Mouse (Mus musculus): Measurements from ENCODE around the gene Mast3. TPM values are rescaled to one million over a fixed set of nuclear protein-coding genes. Genes with fewer than 3 reads are reported as not detected.

Mast3 gene
- polyA plus RNA-seq, 1 experiment = 32.5 TPM

DNA sequence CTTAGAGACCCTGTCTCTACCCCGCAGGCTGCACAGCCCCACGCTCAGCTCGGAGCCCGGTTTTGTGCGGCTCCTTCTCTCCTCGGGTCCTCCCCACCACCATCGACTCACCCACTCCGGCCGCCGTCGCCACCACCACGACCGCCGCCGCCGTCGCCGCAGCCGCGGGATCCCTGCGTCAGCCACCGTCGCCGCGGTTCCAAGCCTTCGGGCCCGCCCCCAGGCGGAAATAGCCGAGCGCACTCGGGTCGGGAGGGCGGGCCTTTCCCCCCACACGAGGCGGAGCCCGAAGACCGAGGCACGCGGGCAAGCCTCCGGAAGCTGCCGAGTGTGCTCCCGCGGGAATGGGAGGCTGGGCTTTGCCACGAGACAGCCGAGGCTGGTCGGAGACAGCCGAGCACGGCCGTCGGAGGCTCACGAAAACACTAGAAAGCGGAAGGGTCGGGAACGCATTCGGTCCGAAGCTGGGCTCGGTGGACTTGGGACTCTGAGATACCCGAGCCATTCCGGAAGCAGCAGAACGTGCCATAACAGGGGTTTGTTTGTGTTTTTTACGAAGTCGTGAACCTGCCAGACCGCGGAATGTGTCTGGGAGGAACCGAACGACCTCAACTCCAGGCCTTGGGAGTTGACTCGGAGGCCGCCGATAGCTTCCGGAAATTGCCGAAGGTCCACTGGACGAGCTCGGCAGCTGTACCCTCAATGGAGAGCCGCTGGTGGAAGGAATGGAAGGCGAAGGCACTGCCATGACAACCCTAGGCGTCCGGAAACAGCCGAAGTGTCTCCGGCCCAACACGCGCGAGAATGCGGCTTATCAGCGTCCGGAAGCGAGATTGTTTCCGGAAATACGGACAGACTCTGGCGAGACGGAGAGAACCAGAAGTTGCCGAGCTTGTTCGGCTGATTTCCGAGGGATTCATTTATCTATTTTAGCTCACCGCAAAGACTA lies 28.1 kb downstream of the Mast3 start, which contains the start of gene Pik3r2:
Pik3r2 (minus strand) TSS at position 218 of the 949 bp plus-strand sequence.
- H3K4me3 ChIP-seq (ENCODE audit: insufficient read depth, poor library complexity, severe bottlenecking) = peak within 1 kb of the TSS; percentile 90
- peak within 1 kb of the TSS; percentile 64 for H3ac ChIP-seq (ENCODE audit: control insufficient read depth, insufficient read length, low read depth)
- peaks cover 26% of the 10 kb centered on the region for H3K36me3 ChIP-seq (ENCODE audit: control insufficient read depth, insufficient read depth)
- no peak for TF ChIP-seq CEBPB (IDR thresholded peaks at IDR 0.05; ENCODE audit: low read depth)
- TF ChIP-seq CTCF (IDR thresholded peaks at IDR 0.05; ENCODE audit: control insufficient read depth, insufficient read depth, insufficient read length) = no peak
- TF ChIP-seq MAX (IDR thresholded peaks at IDR 0.05) = peak; percentile 93
- peaks cover 49% of the 10 kb centered on the region for H3K79me2 ChIP-seq (ENCODE audit: control insufficient read depth, insufficient read depth)
- no peaks in the 10 kb centered on the region for H3K27me3 ChIP-seq (ENCODE audit: control insufficient read depth, insufficient read depth, insufficient read length)
- peaks cover 8% of the 10 kb centered on the region for H3K79me3 ChIP-seq (ENCODE audit: low read depth)

DNA sequence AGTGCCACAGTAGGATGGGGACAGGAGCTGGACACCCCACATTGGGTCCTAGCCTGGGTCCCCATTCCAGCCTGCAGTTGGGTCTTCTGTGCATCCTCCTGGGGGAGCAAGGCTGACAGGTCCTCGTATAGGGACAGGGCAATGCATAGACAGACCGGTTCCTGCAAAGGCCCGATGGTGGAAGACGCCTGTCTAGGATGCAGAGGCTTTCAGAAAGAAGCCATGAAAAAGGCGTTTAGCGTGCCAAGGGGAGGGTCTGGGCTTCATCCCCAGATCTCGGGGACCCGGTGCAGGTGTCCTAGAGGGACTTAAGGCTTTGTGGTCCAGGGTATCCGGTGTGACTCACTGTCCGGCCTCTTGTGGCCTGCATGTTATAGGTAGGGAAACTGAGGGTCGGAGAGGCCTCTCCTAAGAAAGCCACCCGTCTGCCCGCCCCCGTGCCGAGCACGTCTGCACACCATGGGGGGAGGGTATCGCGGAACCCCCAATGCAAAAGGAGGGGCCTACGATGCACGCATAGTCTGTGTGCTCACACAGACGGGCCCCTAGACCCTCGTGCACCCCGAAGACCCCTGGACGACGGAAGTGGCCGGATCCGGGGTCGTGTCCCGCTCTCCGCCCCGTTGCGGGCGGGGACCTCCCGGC lies 28.9 kb downstream of the Mast3 start:
- TF ChIP-seq USF1 (IDR thresholded peaks at IDR 0.05; ENCODE audit: low read depth) = no peak
- no peak for TF ChIP-seq MYOG (IDR thresholded peaks at IDR 0.05; ENCODE audit: control insufficient read depth, extremely low read depth, insufficient read length)

DNA sequence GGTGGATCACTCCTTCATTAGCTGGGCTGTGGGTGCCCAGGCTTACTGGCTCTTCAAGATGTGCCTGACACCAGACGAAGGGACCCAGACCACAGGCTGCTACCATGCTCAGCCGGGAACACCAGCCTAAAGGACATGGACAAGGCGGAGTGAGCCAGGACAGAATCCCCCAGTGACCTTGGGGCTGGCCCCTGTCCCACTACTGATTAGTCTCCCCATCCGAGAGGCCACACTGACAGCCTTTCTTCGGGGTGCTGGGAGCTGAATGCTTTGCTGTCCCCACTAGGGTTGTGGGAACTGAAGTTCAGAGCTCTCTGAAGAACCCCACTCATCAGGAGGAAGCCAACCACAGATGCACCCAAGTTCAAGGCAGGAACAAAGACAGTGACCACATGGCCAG lies 29.6 kb downstream of the Mast3 start:
- Histone ChIP-seq H3K27me3 (ENCODE audit: control insufficient read depth, insufficient read depth, insufficient read length) (no peaks in the 10 kb centered on the region), H3K79me3 (ENCODE audit: low read depth) (peaks cover 10% of the 10 kb centered on the region), H3K4me3 (ENCODE audit: insufficient read depth, poor library complexity, severe bottlenecking) (no peak overlapping the region), H3ac (ENCODE audit: control insufficient read depth, insufficient read length, low read depth) (no peak overlapping the region), H3K36me3 (ENCODE audit: control insufficient read depth, insufficient read depth) (peaks cover 33% of the 10 kb centered on the region), H3K79me2 (ENCODE audit: control insufficient read depth, insufficient read depth) (peaks cover 51% of the 10 kb centered on the region)
- no peak for TF ChIP-seq USF1 (IDR thresholded peaks at IDR 0.05; ENCODE audit: low read depth)
- TF ChIP-seq MAX (IDR thresholded peaks at IDR 0.05) = no peak
- TF ChIP-seq CTCF (IDR thresholded peaks at IDR 0.05; ENCODE audit: control insufficient read depth, insufficient read depth, insufficient read length) = no peak
- no peak for TF ChIP-seq FOSL1 (IDR thresholded peaks at IDR 0.05; ENCODE audit: insufficient read depth, low read length, poor library complexity, severe bottlenecking)
- TF ChIP-seq MYOG (IDR thresholded peaks at IDR 0.05; ENCODE audit: control insufficient read depth, extremely low read depth, insufficient read length) = no peak
- TF ChIP-seq MYOD1 (IDR thresholded peaks at IDR 0.05; ENCODE audit: control insufficient read depth, insufficient read length, low read depth) = no peak
- no peak for TF ChIP-seq CEBPB (IDR thresholded peaks at IDR 0.05; ENCODE audit: low read depth)

More for the DNA sequence above, 28.9 kb downstream of the Mast3 start:
- Histone ChIP-seq H3K27me3 (ENCODE audit: control insufficient read depth, insufficient read depth, insufficient read length) (no peaks in the 10 kb centered on the region), H3K36me3 (ENCODE audit: control insufficient read depth, insufficient read depth) (peaks cover 30% of the 10 kb centered on the region), H3K79me2 (ENCODE audit: control insufficient read depth, insufficient read depth) (peaks cover 51% of the 10 kb centered on the region), H3K79me3 (ENCODE audit: low read depth) (peaks cover 10% of the 10 kb centered on the region), H3ac (ENCODE audit: control insufficient read depth, insufficient read length, low read depth) (peak overlapping the region; percentile 58), H3K4me3 (ENCODE audit: insufficient read depth, poor library complexity, severe bottlenecking) (peak overlapping the region; percentile 90)

- Histone ChIP-seq H3K27me3 (ENCODE audit: control insufficient read depth, insufficient read depth, insufficient read length) (no peaks in the 10 kb centered on the region), H3ac (ENCODE audit: control insufficient read depth, insufficient read length, low read depth) (peak overlapping the region; percentile 1), H3K79me2 (ENCODE audit: control insufficient read depth, insufficient read depth) (peaks cover 51% of the 10 kb centered on the region), H3K79me3 (ENCODE audit: low read depth) (peaks cover 10% of the 10 kb centered on the region), H3K4me3 (ENCODE audit: insufficient read depth, poor library complexity, severe bottlenecking) (no peak overlapping the region), H3K36me3 (ENCODE audit: control insufficient read depth, insufficient read depth) (peaks cover 33% of the 10 kb centered on the region)
- TF ChIP-seq CEBPB (IDR thresholded peaks at IDR 0.05; ENCODE audit: low read depth) (no peak), FOSL1 (IDR thresholded peaks at IDR 0.05; ENCODE audit: insufficient read depth, low read length, poor library complexity, severe bottlenecking) (no peak), MYOD1 (IDR thresholded peaks at IDR 0.05; ENCODE audit: control insufficient read depth, insufficient read length, low read depth) (no peak), CTCF (IDR thresholded peaks at IDR 0.05; ENCODE audit: control insufficient read depth, insufficient read depth, insufficient read length) (no peak), MAX (IDR thresholded peaks at IDR 0.05) (no peak), MYOG (IDR thresholded peaks at IDR 0.05; ENCODE audit: control insufficient read depth, extremely low read depth, insufficient read length) (no peak)
These were observed 30.1 kb downstream of the Mast3 start for GRCm38 (mm10) chr8:70774740-70775139.

- Histone ChIP-seq H3K27me3 (ENCODE audit: control insufficient read depth, insufficient read depth, insufficient read length) (no peaks in the 10 kb centered on the region), H3K79me2 (ENCODE audit: control insufficient read depth, insufficient read depth) (peaks cover 51% of the 10 kb centered on the region), H3K79me3 (ENCODE audit: low read depth) (peaks cover 10% of the 10 kb centered on the region), H3ac (ENCODE audit: control insufficient read depth, insufficient read length, low read depth) (peak overlapping the region; percentile 8), H3K36me3 (ENCODE audit: control insufficient read depth, insufficient read depth) (peaks cover 35% of the 10 kb centered on the region), H3K4me3 (ENCODE audit: insufficient read depth, poor library complexity, severe bottlenecking) (no peak overlapping the region)
- TF ChIP-seq MAX (IDR thresholded peaks at IDR 0.05) (peak; percentile 21), FOSL1 (IDR thresholded peaks at IDR 0.05; ENCODE audit: insufficient read depth, low read length, poor library complexity, severe bottlenecking) (no peak), USF1 (IDR thresholded peaks at IDR 0.05; ENCODE audit: low read depth) (no peak), MYOD1 (IDR thresholded peaks at IDR 0.05; ENCODE audit: control insufficient read depth, insufficient read length, low read depth) (peak; percentile 62), CTCF (IDR thresholded peaks at IDR 0.05; ENCODE audit: control insufficient read depth, insufficient read depth, insufficient read length) (no peak)
These were observed 31.0 kb downstream of the Mast3 start for GRCm38 (mm10) chr8:70773833-70774232.
